Mouse (Mus musculus) left cerebral cortex, postnatal 36 days (tissue): ENCODE data around the gene Cyp4a32. TPM values are rescaled to one million over a fixed set of nuclear protein-coding genes. Genes with fewer than 3 reads are reported as not detected.
"Not testable (repeated sequence)": the region's sequence is repeated elsewhere in the genome, so short reads cannot be mapped to it uniquely, and the experiment has no call there.

Experiments
- DNase-seq, 2 experiments: peaks; one replicate each; pipeline ENCODE4 v3.0.0; 2021 to 2022; ENCODE audit warnings: low spot score in 2 of 2, mixed read lengths in 1 of 2
- intact Hi-C: fragments of 180-260 bp; cut with DNase I; formaldehyde crosslinking; loops from one replicate; pipeline ENCODE4 v1.15.1; 2025
- total RNA-seq, 2 experiments: library from RNA; stranded (reverse); gene quantifications; 2 replicates each; pipeline ENCODE4 v1.2.3; 2021

The Cyp4a32 gene
- not detected for total RNA-seq

- intact Hi-C loops, DNase-seq: not testable (repeated sequence)
Measured at GRCm38 (mm10) chr4:115600611-115601010, at the start of gene Cyp4a32. Gene Cyp4a32, plus strand, starts transcription at chr4:115600969.

- DNase-seq = no peak
- intact Hi-C loops = no loop called here
Measured at GRCm38 (mm10) chr4:115552726-115553125, 48.0 kb upstream of the Cyp4a32 start.

GRCm38 (mm10) chr4:115555513-115555912 lies 45.3 kb upstream of the Cyp4a32 start:
- DNase-seq = no peak
- intact Hi-C loops = no loop called here

GRCm38 (mm10) chr4:115557861-115558561 lies 42.8 kb upstream of the Cyp4a32 start:
- DNase-seq = no peak
- intact Hi-C loops = no loop called here

GRCm38 (mm10) chr4:115561236-115561635 lies 39.5 kb upstream of the Cyp4a32 start:
- DNase-seq, intact Hi-C loops: not testable (repeated sequence)

GRCm38 (mm10) chr4:115563401-115563800 lies 37.4 kb upstream of the Cyp4a32 start, which contains the start of gene Cyp4a31:
Gene Cyp4a31, plus strand, starts transcription at chr4:115563649.
- no peak for DNase-seq
- intact Hi-C loops = no loop called here

- intact Hi-C loops, DNase-seq: not testable (repeated sequence)
Measured at GRCm38 (mm10) chr4:115564469-115565225, 36.1 kb upstream of the Cyp4a32 start.

GRCm38 (mm10) chr4:115575255-115575654 lies 25.5 kb upstream of the Cyp4a32 start:
- DNase-seq = no peak
- intact Hi-C loops = no loop called here

GRCm38 (mm10) chr4:115575776-115576175 lies 25.0 kb upstream of the Cyp4a32 start:
- intact Hi-C loops = no loop called here
- DNase-seq = no peak

- intact Hi-C loops = no loop called here
- DNase-seq = no peak
Measured at GRCm38 (mm10) chr4:115583036-115583435, 17.7 kb upstream of the Cyp4a32 start.

GRCm38 (mm10) chr4:115596357-115596756 lies 4.4 kb upstream of the Cyp4a32 start:
- no peak for DNase-seq
- intact Hi-C loops = no loop called here

GRCm38 (mm10) chr4:115596824-115597336 lies 3.9 kb upstream of the Cyp4a32 start:
- intact Hi-C loops = no loop called here
- DNase-seq = no peak

- intact Hi-C loops = no loop called here
- DNase-seq = no peak
Measured at GRCm38 (mm10) chr4:115614005-115614404, 13.2 kb downstream of the Cyp4a32 start.

- intact Hi-C loops, DNase-seq: not testable (repeated sequence)
Measured at GRCm38 (mm10) chr4:115625560-115625959, 24.8 kb downstream of the Cyp4a32 start.

GRCm38 (mm10) chr4:115642967-115643754 lies 42.4 kb downstream of the Cyp4a32 start:
- intact Hi-C loops = no loop called here
- DNase-seq = no peak

- intact Hi-C loops = no loop called here
- DNase-seq = no peak
Measured at GRCm38 (mm10) chr4:115645371-115645770, 44.6 kb downstream of the Cyp4a32 start.

- DNase-seq = no peak
- intact Hi-C loops = no loop called here
Measured at GRCm38 (mm10) chr4:115647580-115647979, 46.8 kb downstream of the Cyp4a32 start, which contains the start of gene Cyp4b1. Gene Cyp4b1, minus strand, starts transcription at chr4:115647723.

GRCm38 (mm10) chr4:115648752-115649151 lies 48.0 kb downstream of the Cyp4a32 start:
- DNase-seq = no peak
- intact Hi-C loops = no loop called here

- no peak for DNase-seq
- intact Hi-C loops = no loop called here
Measured at GRCm38 (mm10) chr4:115649344-115649743, 48.6 kb downstream of the Cyp4a32 start.

GRCm38 (mm10) chr4:115650866-115651265 lies 50.1 kb downstream of the Cyp4a32 start:
- peak; percentile 42 to 48 for DNase-seq
- intact Hi-C loops = no loop called here
